Mouse (Mus musculus) G1E-ER4 (cell line): ENCODE data around the gene Dnajc15. TPM values are rescaled to one million over a fixed set of nuclear protein-coding genes. Genes with fewer than 3 reads are reported as not detected.

ENCODE experiments used
- GATA1 ChIP-seq: IDR thresholded peaks from one replicate; pipeline ENCODE4 v1.8.0; 2012; ENCODE audit warnings: low read length, inconsistent platforms
- polyA plus RNA-seq: library from polyadenylated mRNA; stranded (reverse); fragments of >175 nt; gene quantifications from 2 replicates; pipeline ENCODE4 v1.2.3, GENCODE M21; 2012

The Dnajc15 gene
- polyA plus RNA-seq, 1 experiment: 6.8 TPM

DNA sequence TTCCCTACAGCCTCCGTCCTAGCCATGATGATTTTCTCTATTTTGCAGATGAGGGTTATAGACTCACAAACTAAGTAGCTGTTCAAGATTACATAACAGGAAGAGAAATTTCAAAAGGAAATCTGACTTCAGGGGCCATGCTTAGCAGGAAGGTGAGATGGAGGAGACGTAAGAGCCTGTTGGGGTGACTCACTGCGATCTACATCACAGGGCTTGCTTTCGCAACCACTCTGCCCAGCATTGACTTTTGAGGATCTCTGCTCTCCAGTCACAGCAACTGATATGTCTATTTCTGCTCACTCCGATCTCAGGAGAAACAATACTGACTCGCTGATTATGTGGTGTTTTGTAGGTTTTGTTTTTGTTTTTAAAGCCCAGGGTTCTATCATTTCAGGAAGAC, 49.8 kb downstream of the Dnajc15 start:
- TF ChIP-seq GATA1: no peak

DNA sequence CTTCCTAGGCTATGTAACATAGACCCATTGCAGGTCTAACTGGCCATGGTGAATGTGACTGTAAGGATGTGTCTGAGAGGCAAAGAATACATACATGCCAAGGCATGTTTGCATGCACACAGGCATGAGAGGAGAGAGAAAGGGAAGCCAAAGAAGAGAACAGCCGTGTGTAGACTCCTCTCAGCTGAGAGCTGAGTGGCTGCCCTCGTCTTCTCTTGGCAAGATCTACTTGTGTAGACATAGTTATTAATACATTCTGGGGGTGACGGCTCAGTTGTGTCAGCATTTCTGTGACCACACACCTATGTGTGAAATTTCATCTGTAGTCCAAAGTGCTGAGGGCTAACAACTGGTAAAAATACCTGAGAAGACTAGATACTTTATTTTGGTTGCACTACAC, 55.1 kb downstream of the Dnajc15 start:
- no peak for TF ChIP-seq GATA1

DNA sequence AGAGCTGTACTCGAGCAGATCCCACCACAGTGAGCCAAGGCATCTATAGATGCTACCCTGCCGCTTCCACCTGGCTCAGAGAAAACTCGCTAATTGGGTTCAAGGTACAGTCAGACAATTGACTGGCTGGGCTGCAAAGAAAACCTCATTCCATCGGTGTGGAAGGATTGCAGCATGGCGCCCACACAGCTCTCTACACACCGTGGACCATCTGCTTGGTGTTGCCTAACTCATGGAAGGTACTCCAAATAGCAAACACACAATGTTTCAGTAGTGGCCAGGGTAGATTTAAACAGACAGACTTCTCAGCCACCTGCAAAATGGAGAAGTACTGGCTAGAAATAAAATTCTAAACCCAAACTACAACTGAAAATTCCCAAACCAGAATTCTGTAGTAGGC, 57.4 kb downstream of the Dnajc15 start:
- no peak for TF ChIP-seq GATA1

DNA sequence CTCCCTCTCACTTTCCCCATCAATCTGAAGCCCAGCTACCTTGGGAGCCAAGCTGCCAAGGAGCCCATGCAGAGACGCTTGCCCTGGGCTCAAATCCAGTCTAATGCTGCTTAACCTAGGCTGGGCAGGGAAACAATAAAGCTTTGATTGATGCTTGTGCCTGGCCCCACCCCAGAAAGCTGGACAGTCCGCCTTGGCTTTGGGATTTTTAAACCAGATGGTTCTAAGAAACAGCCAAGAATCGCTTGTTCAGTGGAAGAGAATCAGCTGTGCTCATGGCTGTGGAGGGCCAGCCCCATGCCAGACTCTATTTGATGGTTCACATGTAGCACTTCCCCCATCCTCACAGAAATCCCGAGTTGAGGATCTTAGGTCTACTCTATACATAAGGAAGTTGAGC, 60.0 kb downstream of the Dnajc15 start:
- TF ChIP-seq GATA1: no peak

GRCm38 (mm10) chr14:77812890-77813289, 62.0 kb downstream of the Dnajc15 start:
- no peak for TF ChIP-seq GATA1

GRCm38 (mm10) chr14:77811466-77811865, 63.5 kb downstream of the Dnajc15 start:
- no peak for TF ChIP-seq GATA1

- no peak for TF ChIP-seq GATA1
Measured at GRCm38 (mm10) chr14:77807836-77808235, 67.1 kb downstream of the Dnajc15 start.

DNA sequence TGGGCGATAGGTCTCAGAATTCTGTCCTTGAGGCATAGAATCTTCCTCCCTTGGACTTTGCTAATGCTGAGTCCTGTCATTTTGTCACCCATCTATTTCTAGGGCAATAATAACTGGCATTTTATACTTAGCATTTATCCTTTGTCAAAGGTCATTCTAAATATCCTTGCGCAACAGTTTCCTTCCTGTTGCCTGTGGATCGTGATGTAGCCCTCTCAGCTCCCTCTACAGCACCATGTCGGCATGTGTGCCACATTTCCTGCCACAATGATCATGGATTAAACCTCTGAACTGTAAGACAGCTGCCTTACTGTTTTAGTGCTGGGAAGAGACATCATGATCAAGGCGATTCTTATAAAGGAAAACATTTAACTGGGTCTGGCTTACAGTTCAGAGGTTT, 68.6 kb downstream of the Dnajc15 start:
- no peak for TF ChIP-seq GATA1

DNA sequence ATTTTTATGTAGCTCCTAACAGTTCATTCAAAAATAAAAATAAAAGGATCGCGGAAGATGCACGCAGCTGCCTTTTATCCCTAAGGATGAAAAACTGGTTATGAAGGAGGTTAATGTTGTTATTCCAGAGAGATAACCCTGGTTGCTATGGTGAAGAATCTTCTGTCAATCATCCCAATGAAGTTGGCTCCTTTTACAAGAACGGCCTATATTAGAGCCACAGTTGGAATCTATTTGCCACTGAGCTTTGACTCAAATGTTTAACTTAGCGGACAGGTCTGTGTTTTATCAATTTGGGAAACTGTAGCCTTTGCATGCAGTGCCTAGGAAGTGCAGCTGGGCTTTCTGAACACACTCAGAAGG, 72.7 kb downstream of the Dnajc15 start:
- no peak for TF ChIP-seq GATA1

DNA sequence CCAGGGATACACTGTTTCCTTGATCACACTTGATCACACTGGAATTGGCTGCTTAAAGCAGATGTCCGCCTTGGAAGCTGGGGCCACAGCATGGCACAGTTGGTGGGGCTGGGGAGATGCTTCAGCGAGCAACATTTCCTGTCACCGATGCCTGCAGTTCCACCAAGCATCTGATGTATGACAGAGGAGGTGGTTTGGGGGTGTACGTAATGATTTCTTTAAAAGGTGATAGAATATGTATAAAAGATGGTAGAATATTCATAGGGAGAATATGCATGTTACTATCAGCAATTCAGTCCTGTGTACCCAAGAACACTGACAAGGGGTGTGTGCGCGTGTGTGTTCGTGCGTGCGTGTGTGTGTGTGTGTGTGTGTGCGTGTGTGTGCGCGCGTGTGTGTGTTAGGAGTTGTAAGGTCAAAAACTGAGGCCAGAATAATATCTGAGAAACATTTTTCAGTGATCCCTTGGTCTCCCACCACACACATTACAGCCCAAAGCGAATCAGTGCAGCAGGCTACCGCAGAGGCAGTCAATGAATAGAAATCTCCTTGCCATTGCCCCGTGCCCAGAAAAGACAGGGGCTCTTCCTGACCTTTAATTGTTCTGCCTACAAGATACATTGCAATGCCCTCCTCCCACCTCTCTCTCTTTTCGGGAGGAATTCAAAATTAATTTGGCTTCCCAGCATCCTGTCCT, 73.2 kb downstream of the Dnajc15 start:
- TF ChIP-seq GATA1: no peak

DNA sequence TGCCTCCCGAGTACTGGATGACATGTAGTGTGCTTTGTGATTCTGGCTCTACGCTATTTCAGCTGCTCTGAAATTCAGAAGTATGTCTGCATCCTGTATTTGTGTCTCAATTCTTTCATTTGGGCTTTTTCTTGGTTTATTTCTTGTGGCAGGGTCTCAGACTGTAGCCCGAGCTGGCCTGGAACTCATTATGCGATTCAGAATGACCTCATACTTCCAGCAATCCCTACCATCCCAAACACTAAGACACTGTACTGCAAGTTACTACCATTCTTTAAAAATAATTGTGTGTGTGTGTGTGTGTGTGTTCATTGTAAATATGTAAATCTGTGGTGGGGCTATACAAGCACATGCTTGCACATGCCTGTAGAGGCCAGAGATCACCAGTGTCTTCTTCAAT, 78.4 kb downstream of the Dnajc15 start:
- no peak for TF ChIP-seq GATA1

- TF ChIP-seq GATA1: no peak
Measured at GRCm38 (mm10) chr14:77795240-77795639, 79.7 kb downstream of the Dnajc15 start.

DNA sequence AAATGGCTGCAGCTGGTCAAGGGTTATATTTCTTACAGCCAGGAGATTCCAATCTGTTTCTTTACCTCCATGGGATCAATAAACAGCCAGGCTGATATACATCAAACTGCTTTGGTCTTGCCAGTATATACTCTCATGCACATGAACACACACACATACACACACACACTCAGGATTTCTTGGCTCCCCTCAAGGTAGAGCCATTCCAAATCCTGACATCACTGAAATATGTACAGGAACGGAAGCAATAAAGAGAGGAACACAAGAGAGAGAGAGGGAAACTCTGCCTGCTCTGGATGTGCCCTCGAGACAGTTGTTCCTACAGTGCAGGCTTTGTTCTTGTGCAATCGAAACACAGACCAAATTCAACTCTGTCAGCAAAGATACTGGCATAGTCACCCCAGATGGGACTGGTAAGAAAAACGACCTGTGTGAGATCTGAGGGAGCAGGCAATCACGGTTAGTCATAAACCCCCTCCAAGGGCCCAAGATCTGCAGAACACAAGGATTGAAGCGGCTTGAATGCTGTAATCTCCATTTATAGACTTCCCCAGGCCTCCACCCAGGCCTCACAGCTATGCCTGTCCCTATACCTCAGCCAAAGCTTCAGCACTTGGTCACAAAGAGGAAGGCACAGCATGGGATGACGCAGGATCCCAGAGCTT, 80.5 kb downstream of the Dnajc15 start:
- TF ChIP-seq GATA1: no peak

DNA sequence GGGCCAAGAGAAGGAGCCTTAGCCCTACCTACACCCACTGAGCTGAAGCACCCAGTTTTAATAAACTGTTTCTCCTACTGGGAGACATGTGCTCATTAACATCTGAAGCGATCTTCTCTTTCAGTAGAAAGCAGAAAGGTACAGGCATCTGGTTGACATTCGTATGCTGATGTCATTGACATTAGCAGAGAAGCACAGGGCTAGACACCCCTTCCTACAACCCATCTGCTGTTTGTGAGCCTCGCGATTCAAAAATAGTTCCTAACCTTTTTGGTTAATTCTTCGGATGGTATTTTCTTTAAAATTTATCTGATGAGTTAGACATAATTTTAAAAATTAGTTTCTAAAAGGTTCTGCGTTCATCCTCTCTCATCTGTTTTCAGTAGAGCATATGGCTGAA, 81.9 kb downstream of the Dnajc15 start:
- TF ChIP-seq GATA1: no peak

DNA sequence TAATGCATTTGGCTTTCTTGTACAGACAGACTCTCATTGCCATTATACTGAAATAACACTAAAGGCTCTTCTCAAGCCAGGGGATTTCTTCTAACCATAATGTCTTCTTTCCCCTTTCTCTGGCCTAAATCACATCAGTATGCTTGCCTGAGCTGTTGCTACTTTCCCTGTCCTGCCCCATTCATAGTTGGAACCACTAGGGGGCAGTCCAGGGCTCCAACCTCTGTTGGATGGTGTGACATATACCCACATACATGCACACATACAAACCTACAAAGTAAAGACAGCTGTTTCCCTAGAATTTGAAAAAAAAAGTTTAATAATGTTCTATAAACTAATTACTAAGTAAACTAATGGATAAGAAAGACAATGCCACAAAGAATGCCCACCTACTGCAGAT, 91.7 kb downstream of the Dnajc15 start:
- no peak for TF ChIP-seq GATA1

DNA sequence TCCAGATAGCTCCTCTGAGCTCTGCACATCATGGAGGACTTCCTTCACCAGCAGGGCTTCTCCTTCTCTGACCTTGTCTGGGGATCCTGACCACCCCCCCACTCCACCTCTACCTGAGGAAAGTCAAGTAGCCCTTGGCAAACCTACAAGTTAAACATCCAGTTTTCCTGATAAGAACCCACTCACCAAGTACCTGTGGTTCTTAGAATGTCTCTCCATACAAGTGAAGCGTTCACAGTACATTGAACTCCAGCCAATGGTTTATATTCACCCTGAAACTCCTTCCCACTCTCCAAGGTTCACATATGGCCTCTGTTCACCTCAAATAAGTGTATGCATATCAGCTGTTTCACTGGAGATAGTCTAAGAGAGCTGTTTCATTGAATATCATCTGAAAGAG, 97.6 kb downstream of the Dnajc15 start:
- TF ChIP-seq GATA1: no peak

GRCm38 (mm10) chr14:77776005-77776531, 98.9 kb downstream of the Dnajc15 start:
- no peak for TF ChIP-seq GATA1

DNA sequence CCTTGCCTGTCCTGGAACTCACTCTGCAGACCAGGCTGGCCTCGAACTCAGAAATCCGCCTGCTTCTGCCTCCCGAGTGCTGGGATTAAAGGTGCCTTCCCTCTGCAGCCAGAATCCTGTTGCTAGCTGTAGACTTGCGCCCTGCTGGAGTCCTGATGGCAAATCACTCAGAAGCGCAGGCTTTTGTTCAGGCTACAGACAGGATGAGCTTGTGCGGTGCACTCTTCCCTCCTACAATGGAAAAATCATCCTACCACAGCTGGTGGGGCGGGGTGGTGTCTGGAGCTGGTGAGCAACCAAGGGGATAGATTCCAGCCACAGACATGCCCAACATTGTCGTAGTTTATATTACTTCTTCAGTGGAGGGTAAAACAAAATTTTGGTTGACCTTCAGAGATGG, 101.6 kb downstream of the Dnajc15 start:
- no peak for TF ChIP-seq GATA1
